Mouse (Mus musculus): ENCODE data around the gene Cyb5r3. TPM values are rescaled to one million over a fixed set of nuclear protein-coding genes. Genes with fewer than 3 reads are reported as not detected.

Cyb5r3 gene
- 79.7 TPM for polyA plus RNA-seq (2017; shearing (Covaris generic))

GRCm38 (mm10) chr15:83172492-83173429, at the start of gene Cyb5r3:
TSS of gene Cyb5r3 (minus strand) at chr15:83172592.

DNA sequence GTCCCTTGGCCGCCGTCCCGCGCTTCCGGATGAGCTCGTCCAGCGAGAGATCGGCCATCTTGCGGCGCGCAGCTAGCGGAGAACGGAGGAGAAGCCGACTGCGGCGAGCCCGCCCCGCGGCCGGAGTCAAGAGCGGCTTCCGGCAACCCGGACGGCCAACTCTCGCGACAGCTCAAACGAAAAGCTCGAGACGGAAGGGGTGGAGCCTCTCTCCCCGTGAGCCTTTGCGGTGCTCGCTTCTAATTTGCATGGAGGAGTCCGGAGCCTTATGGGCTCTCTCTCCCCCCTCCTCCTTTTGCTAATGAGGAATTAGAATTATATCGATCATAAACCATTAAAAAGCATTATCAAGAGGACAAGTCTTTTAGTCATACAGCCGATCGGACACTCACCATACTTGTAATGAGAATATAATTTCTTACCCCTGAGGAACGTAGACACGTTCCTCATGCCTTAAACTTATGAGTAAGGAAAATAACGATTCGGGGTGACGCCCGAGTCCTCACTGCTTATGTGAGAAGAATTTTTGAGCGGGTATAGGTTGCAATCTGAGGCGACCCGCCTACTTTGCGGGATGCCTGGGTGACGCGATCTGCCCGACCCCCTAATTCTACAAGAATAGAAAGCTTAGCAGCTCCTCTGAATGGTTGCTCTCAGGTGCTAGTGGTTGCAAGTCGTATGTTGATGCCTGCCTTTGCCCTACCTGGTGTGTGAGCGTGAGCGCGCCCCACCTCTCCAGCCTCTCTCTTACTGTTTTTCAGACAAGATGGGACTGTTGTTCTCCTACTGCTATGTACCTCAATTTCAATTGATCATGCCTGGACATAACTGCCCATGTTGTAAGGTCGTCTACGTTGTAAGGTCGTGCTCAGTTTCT, 23.0 kb downstream of the Cyb5r3 start, which contains the start of gene Poldip3:
Gene Poldip3, minus strand, starts transcription at position 189 of the 877 bp plus-strand sequence.

DNA sequence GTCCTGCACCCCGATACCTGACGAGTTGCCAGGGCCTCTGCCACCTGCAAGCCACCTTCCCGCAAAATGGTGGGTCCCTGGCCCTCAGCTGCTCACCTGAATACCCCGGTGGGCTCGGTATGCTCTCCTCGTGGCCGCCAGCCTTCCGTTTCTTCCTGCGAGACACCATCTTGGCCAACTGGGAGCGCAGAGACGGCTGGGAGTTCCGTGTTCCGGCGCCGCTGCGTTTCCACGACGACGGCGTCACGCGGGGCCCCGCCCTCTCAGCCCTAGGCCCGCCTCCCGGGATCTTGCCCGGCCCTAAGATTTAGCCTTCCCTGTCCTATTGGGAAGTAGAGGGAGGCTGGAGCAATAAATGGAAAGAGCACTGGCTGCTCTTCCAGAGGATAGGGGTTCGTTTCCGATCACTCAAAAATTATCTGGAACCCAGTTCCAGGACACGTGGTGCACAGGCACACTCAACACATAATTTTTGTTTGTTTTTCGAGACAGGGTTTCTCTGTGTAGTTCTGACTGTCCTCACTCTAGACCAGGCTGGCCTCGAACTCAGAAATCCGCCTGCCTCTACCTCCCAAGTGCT, 49.7 kb downstream of the Cyb5r3 start, which contains the start of gene Rrp7a:
Gene Rrp7a, minus strand, starts transcription at position 236 of the 580 bp plus-strand sequence.

Other genes with a start within 250 kb of the Cyb5r3 start
- gene Tcf20, start 184.7 kb downstream of the Cyb5r3 start, polyA plus RNA-seq (2017; shearing (Covaris generic)): 10.4 TPM
- 1.4 TPM for gene Nfam1, start 139.3 kb downstream of the Cyb5r3 start, polyA plus RNA-seq (2017; shearing (Covaris generic))
- gene Serhl, start 83.1 kb downstream of the Cyb5r3 start, polyA plus RNA-seq (2017; shearing (Covaris generic)): 52.8 TPM
- gene Rrp7a, start 49.8 kb downstream of the Cyb5r3 start, polyA plus RNA-seq (2017; shearing (Covaris generic)): 103 TPM
- 208 TPM for gene Poldip3, start 23.2 kb downstream of the Cyb5r3 start, polyA plus RNA-seq (2017; shearing (Covaris generic))
- gene A4galt, start 79.2 kb upstream of the Cyb5r3 start, polyA plus RNA-seq (2017; shearing (Covaris generic)): not detected
- gene Arfgap3, start 177.7 kb upstream of the Cyb5r3 start, polyA plus RNA-seq (2017; shearing (Covaris generic)): 7.8 TPM

Data from naive thymus-derived CD4-positive, alpha-beta T cell, adult 5 months (primary cell).